Mouse (Mus musculus) olfactory bulb, adult 2 months (tissue): ENCODE results near the gene Bst2. TPM values are rescaled to one million over a fixed set of nuclear protein-coding genes. Genes with fewer than 3 reads are reported as not detected.

Experiments used
- H3K27ac ChIP-seq: fragments of 200-500 bp; 2 replicates; pipeline ENCODE4 v1.5.1; 2012; ENCODE audit warnings: low read depth, low read length; ENCODE audit not compliant: insufficient read depth
- H3K4me1 ChIP-seq: fragments of 200-500 bp; 2 replicates; pipeline ENCODE4 v1.6.1; 2012; ENCODE audit warnings: low read length; ENCODE audit not compliant: control insufficient read depth, insufficient read depth
- H3K4me3 ChIP-seq: fragments of 200-500 bp; 2 replicates; pipeline ENCODE4 v1.5.1; 2012; ENCODE audit warnings: mild to moderate bottlenecking, low read depth, low read length, moderate library complexity; ENCODE audit not compliant: insufficient read depth
- CTCF ChIP-seq: fragments of 200-500 bp; IDR thresholded peaks from 2 replicates; pipeline ENCODE4 v1.5.1; 2012; ENCODE audit warnings: low read depth, mild to moderate bottlenecking, low read length, moderate library complexity; ENCODE audit not compliant: insufficient read depth
- POLR2A ChIP-seq: fragments of 200-500 bp; IDR thresholded peaks from 2 replicates; pipeline ENCODE4 v1.6.1; 2012; ENCODE audit warnings: mild to moderate bottlenecking, low read depth, low read length, moderate library complexity; ENCODE audit not compliant: insufficient read depth
- WGBS: fragments of 180-500 bp; shearing (Covaris S2); methylation state at CpG from one replicate; pipeline ENCODE4 v1.1.7; 2018; 5-methylcytosine and 5-hydroxymethylcytosine counted together
- polyA plus RNA-seq: library from polyadenylated mRNA; stranded (reverse); fragments of >200 nt; gene quantifications from 2 replicates; pipeline ENCODE4 v1.2.4, GENCODE M21; 2012; ENCODE audit warnings: low replicate concordance; ENCODE audit not compliant: missing spikeins, insufficient read depth, insufficient read length

Gene Bst2
- polyA plus RNA-seq, 1 experiment = not detected

DNA sequence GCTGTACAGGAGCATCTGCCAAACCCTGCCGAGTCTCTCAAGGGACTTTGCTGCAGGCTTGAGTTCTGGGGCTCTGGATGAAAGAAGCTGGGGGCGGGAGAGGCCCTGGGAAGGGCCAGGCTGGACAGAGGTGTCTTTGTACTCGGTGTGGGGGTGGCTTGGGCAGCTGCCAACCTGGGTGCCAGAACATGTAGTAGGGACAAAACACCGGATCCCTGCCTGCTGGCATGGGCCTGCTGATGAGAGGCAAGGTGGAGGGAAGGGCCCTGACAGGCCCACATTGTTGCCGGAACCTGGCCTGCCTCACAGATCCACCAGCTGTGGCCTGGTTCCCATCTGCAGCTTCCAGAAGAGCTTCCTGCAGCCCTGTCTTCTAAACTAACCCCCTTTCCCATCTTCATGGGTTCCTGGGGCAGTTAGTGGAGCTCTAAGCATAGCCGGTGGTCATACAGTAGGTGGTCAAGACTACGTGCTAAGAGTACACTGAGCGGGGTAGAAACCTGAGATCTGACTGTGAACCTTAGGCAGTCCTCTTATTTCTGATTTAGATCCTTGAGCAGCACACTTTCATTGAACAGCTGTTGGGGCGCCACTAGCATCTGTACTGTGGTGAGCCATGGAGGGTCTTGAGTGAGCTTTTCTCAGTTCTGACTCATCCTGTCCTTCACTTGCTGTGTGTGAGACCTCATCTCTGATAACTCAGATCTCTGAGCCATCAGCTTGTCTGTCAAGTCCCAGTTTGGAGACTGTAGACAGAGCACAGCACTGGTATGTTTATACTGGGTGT is 35.8 kb upstream of the Bst2 start:
- 41% methylated on average over 9 of the region's 9 CpGs for WGBS
- H3K27ac ChIP-seq = peak overlapping the region; percentile 79
- no peak for TF ChIP-seq CTCF
- no peak for TF ChIP-seq POLR2A
- no peak overlapping the region for H3K4me3 ChIP-seq
- H3K4me1 ChIP-seq = peaks cover 30% of the 10 kb centered on the region

DNA sequence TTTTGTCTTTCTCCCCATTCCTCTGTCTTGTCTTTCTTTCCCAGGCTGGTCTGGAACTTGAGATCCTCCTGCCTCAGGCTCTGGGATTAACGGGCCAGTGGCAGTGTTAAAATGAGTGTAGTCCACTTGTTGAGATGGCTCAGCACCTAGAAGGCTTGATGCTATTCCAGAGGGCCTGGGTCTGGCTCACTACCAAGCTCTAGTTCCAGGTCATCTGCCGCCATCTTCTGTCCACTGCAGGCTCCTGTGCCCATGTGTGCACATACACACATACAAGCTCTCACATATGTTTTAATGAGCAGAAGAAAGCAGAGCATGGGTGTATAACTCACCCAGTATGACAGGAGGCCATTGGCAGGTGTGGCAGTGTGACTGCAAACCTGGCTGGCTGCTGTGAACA is 34.8 kb upstream of the Bst2 start:
- Histone ChIP-seq H3K4me3 (no peak overlapping the region), H3K27ac (peak overlapping the region; percentile 54; the same call in 1 of the 2 replicates), H3K4me1 (peaks cover 25% of the 10 kb centered on the region)
- WGBS = 62% methylated on average over 2 of the region's 2 CpGs
- TF ChIP-seq CTCF = no peak
- TF ChIP-seq POLR2A = no peak

DNA sequence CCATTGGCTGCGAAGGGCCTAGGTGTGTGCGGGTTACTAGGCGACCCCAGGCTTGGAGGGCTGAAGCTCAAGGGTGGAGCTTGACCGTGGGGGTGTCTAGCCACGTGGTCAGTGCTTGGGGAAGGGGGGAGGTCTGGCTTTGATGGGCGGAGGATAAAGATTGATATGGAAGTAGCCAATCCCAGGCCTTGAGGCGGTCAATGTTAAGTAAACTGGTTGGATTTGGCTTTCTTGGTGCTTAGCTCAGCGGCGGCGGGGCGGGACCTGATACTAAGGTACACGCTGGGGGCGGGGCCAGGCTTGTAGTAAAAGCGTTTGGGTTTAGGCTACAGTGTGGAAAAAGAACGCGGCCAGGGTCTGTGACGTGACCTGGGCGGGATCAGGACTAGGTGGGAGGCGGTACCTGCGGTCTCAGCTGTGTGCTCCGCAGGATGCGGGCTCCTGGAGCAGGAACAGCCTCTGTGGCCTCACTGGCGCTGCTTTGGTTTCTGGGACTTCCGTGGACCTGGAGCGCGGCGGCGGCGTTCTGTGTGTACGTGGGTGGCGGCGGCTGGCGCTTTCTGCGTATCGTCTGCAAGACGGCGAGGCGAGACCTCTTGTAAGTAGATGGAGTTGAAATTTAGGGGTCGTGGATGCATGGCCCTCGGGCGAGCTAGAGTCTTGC is 33.2 kb upstream of the Bst2 start:
- peaks cover 25% of the 10 kb centered on the region for H3K4me1 ChIP-seq
- H3K27ac ChIP-seq = peak overlapping the region; percentile 98
- WGBS = under 1% methylated on average over 41 of the region's 41 CpGs
- peak overlapping the region; percentile 82 for H3K4me3 ChIP-seq
- TF ChIP-seq POLR2A = no peak
- no peak for TF ChIP-seq CTCF

DNA sequence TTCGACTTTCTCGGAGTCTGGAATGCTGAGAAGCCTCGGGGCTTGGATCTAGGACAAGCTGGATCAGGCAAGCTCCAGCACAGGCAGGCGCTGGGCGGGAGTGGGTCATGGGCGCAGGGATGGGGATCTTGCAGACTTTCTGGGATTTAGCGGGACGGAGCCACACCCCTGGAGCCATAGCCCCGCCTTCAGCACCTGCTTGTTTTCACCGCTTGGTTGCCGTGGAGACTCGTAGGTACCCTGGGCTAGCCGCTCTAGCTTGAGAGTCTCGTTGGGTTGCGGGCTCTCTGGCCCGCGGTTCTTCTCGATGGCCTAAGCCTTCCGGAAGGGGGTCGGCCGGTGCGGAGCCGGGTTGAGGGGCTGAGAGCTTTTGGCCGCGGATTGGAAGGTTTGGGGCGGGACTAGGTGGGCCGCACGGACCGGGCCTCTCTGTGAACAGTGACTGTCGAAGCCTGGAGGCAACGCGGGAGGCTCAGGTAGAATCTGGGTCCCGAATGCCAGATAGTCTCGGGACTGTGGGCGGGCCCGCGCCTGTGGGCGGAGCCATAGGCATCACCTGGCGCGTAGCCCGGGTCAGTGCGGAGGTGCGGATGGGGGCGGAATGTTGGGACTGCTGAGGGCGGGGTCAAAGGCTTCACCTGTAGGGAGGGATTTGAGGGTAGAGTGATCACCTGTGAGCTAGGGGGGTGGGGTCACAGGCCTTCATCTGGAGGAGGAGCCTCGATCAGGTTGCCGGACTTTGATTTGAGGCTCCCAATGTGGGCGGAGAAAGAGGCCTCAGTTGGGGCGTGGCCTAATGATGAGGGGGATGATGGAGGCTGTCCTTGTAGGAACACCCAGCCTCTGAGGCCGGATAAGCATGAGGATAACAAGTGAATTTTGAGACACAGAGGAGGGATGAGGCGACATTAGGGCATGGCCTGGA is 32.4 kb upstream of the Bst2 start:
- Histone ChIP-seq H3K4me1 (peaks cover 25% of the 10 kb centered on the region), H3K27ac (peak overlapping the region; percentile 98), H3K4me3 (peak overlapping the region; percentile 82)
- WGBS = under 1% methylated on average over 51 of the region's 51 CpGs
- TF ChIP-seq CTCF (no peak), POLR2A (no peak)

DNA sequence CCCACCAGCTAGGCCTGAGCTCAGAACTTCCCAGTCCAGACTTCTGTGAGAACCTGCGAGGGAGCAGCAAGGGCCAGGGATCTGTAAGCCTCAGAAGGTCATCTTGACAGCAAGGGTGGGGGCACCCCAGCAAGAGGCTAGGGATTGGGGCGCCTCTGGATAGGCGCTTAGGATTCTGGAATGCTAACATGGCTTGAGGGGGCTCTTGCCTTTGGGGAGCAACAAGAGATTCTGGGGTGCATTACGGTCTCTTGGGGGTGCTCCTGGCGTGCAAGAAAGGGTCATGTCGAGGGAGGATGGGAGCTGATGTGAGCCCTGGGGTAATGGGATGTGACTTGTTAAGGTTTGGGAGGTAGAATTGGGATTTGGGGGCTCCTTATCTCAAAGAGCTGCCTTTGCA is 31.7 kb upstream of the Bst2 start:
- peak overlapping the region; percentile 82 for H3K4me3 ChIP-seq
- peaks cover 20% of the 10 kb centered on the region for H3K4me1 ChIP-seq
- TF ChIP-seq CTCF (no peak), POLR2A (no peak)
- peak overlapping the region; percentile 98 for H3K27ac ChIP-seq
- 36% methylated on average over 6 of the region's 6 CpGs for WGBS

DNA sequence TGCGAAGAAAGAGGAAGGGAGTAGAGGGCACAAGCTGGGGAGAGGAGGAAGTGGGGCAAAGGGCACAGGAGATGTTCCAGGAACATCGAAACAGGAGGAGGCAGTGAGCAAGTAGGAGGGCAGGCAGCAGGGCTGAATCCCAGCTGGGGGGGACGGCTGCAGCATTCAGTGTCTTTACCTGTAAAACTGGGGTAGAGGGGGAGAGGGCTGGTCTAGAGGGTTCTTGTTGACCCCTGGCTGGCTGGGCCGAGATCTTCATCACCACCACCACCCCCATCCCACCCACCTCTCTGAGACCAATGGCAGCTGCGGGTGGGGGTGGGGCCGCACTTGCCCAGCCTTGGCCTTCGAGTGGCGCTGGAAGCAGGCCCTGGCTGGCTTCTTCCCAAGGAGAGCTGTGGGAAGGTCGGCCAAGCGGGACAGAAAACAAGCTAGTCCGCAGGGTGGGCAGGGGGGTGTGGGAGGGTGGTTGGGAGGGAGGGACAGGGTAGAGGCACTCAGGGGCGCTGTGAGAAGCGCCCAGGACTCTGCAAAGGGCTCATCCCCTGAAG is 31.2 kb upstream of the Bst2 start, which contains the start of gene Slc27a1:
Gene Slc27a1, plus strand, starts transcription at position 496 of the 551 bp plus-strand sequence.
- WGBS = 28% methylated on average over 13 of the region's 13 CpGs
- Histone ChIP-seq H3K4me3 (peak within 1 kb of the TSS; percentile 82), H3K27ac (peak within 1 kb of the TSS; percentile 98), H3K4me1 (peaks cover 20% of the 10 kb centered on the region)
- TF ChIP-seq CTCF (no peak), POLR2A (no peak)

DNA sequence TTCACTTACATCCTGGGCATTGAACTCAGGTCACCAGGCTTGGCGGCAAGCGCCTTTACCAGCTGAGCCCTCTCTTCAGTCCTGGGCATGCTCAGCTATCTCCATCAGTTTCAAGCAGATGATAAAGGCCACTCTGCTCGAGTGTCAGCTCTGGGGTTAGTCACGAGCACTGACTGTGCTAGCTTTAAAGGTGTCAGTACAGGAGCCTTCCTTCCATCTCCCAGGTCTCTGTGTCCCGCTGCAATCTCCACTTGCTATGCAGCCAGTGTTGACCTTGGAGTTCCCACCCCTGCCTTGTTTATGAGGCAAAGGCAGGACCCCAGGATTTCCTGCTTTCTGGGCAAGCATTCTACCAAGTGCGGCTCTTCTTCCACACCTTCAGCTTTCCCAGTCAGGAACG is 30.3 kb upstream of the Bst2 start:
- WGBS = 88% methylated on average over 7 of the region's 7 CpGs
- Histone ChIP-seq H3K4me3 (no peak overlapping the region), H3K4me1 (peaks cover 19% of the 10 kb centered on the region), H3K27ac (peak overlapping the region; percentile 50)
- TF ChIP-seq POLR2A (no peak), CTCF (no peak)

DNA sequence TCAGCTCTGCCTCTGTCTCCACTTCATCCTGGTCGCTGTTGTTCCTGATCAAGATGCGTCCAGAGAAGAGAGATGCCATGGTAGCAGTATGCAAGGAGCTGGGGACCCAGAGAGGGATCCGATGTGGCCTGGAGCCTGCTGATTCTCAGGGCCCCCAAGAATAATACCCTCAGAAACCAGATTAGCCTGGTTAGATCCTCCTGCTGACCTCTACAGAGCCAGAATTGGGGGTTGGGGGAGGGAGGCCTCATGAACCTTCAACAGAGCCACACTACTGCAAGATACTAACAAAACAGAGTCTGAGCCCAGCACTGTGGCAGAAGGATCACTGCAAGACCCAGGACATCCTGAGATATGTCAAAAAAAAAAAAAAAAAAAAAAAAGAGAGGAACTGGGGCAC is 29.2 kb upstream of the Bst2 start, which contains the start of gene Nxnl1:
Gene Nxnl1, minus strand, starts transcription at position 101 of the 400 bp plus-strand sequence.
- no peak within 1 kb of the TSS for H3K27ac ChIP-seq
- TF ChIP-seq CTCF (no peak), POLR2A (no peak)
- WGBS = 82% methylated on average over 3 of the region's 3 CpGs
- H3K4me1 ChIP-seq = peaks cover 15% of the 10 kb centered on the region
- no peak within 1 kb of the TSS for H3K4me3 ChIP-seq

DNA sequence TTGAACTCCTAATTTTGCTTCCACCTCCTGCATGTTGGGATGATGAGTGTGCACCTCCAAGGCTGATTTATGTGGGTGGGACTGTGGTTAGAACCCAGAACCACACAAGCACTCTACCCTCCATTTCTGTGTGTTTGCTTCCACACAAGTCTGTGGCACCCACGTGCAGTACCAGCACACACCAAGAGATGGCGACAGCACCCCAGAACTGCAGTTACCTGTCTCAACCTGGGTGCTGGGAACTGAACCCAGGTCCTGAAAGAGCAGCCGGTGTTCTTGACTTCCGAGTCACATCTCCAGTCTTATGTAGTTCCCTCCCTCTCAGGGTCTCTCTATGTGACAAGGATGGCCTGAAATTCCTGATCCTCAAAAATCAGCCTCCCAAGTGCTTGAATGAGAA is 26.7 kb upstream of the Bst2 start:
- 90% methylated on average over 4 of the region's 4 CpGs for WGBS
- no peak for TF ChIP-seq POLR2A
- no peak for TF ChIP-seq CTCF
- Histone ChIP-seq H3K4me3 (no peak overlapping the region), H3K4me1 (peaks cover 15% of the 10 kb centered on the region), H3K27ac (no peak overlapping the region)
